Mouse (Mus musculus): ENCODE measurements around the gene Mr1.

GRCm38 (mm10) chr1:155126716-155127115, 19.9 kb downstream of the Mr1 start:
- no peak for TF ChIP-seq CTCF (IDR thresholded peaks at IDR 0.05; ENCODE audit: borderline replicate concordance, insufficient read depth, low read length)
- no peak for TF ChIP-seq POLR2A (IDR thresholded peaks at IDR 0.05; ENCODE audit: low read depth, low read length)

All from embryonic fibroblast, embryonic 13.5 days (primary cell).